Mouse (Mus musculus) frontal cortex, postnatal 10 days (tissue): ENCODE results near the gene Rab11fip3.
"Not testable (repeated sequence)": the region's sequence is repeated elsewhere in the genome, so short reads cannot be mapped to it uniquely, and the experiment has no call there.

Experiments
- DNase-seq, 2 experiments: peaks; one replicate each; pipeline ENCODE4 v3.0.0; 2022; ENCODE audit warnings: low spot score in 2 of 2, mixed read lengths in 1 of 2

The Rab11fip3 gene

GRCm38 (mm10) chr17:26040711-26041110 lies 28.6 kb downstream of the Rab11fip3 start:
- DNase-seq = not testable (repeated sequence)

DNA sequence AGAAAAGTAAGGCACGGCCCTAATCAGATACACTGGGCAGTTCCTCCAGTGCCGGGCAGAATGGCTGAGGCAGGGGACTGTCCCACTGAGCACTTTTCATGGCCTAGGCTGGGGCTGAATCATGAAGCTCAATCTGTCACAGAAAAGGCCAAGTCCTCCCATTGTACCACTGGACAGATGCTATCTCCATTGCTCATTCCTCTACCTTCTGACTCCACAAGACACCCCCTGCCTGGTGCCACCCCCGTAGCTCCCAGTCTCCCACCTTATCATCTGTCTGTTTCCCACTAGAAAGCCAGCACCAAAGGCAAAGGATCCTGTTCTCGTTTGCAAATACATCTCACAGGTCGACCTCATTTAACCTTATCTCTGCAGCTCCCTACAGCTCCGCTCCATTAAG lies 37.3 kb downstream of the Rab11fip3 start:
- no peak for DNase-seq

- DNase-seq = no peak
These were observed 37.8 kb downstream of the Rab11fip3 start for GRCm38 (mm10) chr17:26031583-26031982.

GRCm38 (mm10) chr17:26028261-26028660 lies 41.1 kb downstream of the Rab11fip3 start:
- no peak for DNase-seq

DNA sequence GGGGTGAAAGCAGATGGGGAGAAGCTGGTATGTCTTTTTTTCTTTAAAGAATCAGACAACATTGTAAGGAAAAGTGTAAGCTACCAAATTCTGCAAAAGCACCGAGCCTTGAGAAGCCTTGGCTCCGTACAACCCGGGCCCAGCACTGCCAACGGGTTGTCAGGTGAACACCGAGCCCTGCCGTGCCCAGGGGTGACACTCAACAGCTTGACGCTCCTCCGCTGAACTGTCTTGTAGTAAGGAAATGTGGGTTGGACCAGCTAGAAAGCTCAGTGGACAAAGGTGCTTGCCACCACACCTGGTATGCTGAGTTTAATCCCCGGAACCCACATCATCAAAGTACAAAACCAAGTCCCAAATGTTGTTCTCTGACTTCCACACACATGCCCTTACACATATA lies 44.7 kb downstream of the Rab11fip3 start:
- DNase-seq = no peak

- no peak for DNase-seq
These were observed 45.4 kb downstream of the Rab11fip3 start for GRCm38 (mm10) chr17:26023966-26024365.

DNA sequence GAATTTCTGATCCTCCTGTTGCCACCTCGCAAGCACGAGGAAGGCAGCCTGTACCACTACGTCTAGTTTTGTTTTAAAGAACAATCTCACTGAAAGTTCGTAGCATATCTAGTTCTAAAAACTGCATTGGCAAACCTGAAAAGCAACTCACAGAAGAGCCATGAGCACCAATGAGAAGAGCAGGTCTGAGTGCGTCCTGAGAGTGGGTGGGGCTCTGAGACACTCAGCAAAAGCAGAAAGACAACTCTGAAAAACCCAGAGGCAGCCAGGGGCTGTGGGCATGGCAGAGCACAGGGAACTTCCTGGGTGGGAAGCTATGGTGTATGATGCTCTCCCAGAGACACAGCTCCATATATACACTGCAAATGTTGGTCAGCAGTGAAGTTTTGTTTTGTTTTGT lies 46.2 kb downstream of the Rab11fip3 start:
- DNase-seq = no peak

- no peak for DNase-seq
These were observed 47.5 kb downstream of the Rab11fip3 start for GRCm38 (mm10) chr17:26021728-26022341.

GRCm38 (mm10) chr17:26020848-26021347 lies 48.5 kb downstream of the Rab11fip3 start:
- no peak for DNase-seq

GRCm38 (mm10) chr17:26018388-26018787 lies 51.0 kb downstream of the Rab11fip3 start:
- DNase-seq = no peak

GRCm38 (mm10) chr17:26017949-26018348 lies 51.4 kb downstream of the Rab11fip3 start:
- no peak for DNase-seq

DNA sequence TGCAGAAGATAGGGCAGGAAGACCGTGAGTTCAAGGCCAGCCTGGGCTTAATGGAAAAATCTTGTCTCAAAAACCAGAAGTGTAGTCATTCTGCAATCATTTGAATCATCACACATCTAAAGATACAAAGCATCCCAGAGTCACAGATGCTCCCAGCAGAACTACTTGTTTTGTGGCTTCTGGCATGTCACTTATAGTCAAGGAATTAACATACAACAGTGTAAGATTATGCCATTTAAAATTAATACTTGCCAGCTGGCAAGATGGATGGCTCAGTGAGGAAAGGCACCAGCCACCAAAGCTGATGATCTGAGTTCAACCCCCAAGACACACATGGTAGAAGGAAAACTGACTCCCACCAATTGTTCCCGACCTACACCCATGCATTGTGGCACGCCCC lies 52.3 kb downstream of the Rab11fip3 start:
- DNase-seq = no peak

GRCm38 (mm10) chr17:26013711-26014110 lies 55.6 kb downstream of the Rab11fip3 start:
- no peak for DNase-seq

DNA sequence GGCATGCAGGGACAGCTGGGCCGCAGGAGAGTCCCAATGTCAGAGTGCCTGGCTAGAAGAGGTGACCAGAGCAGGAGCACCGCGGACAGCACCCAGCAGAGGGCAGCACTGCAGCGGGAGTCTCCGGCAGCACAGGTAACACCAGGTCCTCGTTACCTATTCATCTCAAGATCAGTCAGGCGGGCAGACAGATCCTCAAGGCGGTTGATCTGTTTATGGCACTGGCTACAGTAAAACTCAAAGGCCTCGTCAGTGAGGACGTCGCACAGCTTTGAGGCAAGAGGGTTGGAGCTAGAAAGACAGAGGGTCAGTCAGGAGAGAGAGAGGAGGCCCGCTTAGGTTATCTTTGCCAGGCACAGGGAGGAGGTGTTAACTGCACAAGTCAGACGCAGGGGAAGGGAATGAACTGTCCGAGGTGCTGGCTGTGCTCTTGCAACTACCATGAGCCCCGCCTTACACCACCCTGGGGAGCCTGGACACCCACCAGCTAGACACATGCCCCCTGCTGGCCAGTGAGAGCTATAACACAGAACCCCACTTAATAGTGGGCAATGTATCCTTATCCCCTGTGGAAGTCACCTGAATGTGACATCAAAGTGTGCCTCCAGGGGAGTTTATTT lies 57.4 kb downstream of the Rab11fip3 start:
- DNase-seq = peak in 1 of 2 experiments; percentile 48

GRCm38 (mm10) chr17:26009540-26009939 lies 59.8 kb downstream of the Rab11fip3 start:
- peak in 1 of 2 experiments; percentile 72 for DNase-seq

- DNase-seq = no peak
These were observed 60.6 kb downstream of the Rab11fip3 start for GRCm38 (mm10) chr17:26008787-26009186.

GRCm38 (mm10) chr17:26008331-26008730 lies 61.0 kb downstream of the Rab11fip3 start:
- no peak for DNase-seq

DNA sequence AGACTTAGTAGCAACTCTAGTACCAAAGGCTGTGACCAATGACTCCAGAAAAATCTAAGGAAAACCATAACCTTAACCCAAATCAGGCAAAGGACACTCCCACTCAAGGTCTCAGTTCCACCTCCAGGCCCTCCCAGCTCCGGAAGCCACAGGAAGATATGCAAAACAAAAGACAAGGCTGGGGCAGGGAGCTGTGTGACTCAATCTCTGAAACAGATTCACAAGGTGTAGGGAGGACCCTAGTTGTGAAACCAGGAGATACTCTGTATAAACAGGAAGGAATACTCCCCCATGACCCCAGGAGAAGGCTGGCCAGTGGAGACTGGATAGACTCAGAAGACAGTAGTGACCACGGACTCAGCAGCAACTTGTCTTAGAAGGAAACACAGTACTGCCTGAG lies 61.7 kb downstream of the Rab11fip3 start:
- DNase-seq = no peak

- no peak for DNase-seq
These were observed 63.5 kb downstream of the Rab11fip3 start for GRCm38 (mm10) chr17:26005731-26006450.

DNA sequence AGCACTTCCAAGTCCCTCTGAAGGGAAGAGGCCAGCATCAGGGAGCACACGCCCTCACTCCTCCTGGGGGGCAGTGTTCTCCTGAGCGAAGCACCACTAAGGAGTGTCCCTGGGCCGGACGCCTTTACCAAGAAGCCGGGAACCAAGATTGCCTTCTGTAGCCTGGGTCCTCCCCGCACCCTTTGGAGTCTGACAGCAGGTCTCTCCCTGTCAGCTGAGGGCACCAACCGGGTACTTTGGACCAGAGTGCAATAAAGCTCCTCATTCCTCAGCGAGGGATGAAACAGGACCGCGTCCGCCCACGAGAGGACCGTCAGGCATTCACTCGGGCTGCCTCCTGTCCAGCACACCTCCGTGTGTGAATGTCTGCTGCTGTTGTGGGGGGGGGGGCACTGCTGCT lies 64.6 kb downstream of the Rab11fip3 start:
- no peak for DNase-seq

DNA sequence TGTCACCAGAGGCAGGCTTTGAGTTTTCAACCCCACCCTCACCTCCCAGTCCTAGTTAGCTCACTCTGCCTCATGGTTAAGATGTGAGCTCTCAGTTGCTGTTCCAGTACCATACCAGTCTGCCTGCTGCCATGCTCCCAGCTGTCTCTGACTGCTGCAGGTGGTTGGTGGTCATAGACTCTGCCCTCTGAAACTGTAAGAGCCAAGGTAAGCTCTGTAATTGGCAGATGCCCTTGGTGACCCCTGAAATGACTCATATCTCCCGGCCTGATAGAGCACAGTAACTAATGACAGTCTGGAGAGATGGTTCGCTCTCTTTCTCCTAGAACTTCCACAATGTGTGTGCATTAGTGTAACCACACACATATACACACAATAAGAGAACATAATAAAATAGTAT lies 65.5 kb downstream of the Rab11fip3 start:
- no peak for DNase-seq

GRCm38 (mm10) chr17:25998425-25998824 lies 70.9 kb downstream of the Rab11fip3 start:
- no peak for DNase-seq

- DNase-seq = no peak
These were observed 75.9 kb downstream of the Rab11fip3 start for GRCm38 (mm10) chr17:25993489-25993888.
